Mouse (Mus musculus): ENCODE measurements around the gene Itpkb.

GRCm38 (mm10) chr1:180312792-180313311 is 17.4 kb upstream of the Itpkb start:
- TF ChIP-seq CTCF (IDR thresholded peaks at IDR 0.05; ENCODE audit: low read depth) = no peak
- no peak for TF ChIP-seq EP300 (optimal IDR thresholded peaks at IDR 0.05)
